Mouse (Mus musculus) myocyte (in vitro differentiated cells): ENCODE measurements at regions not wholly inside any gene's neighbourhood (a gene's known extent, or its start where the extent isn't known, plus 50 kb on each side); places are given as distances from the start of the nearest gene placed in this dataset.

ENCODE experiments used
- H3K27me3 ChIP-seq: one replicate; pipeline ENCODE4 v1.6.1; 2011; ENCODE audit not compliant: control insufficient read depth, insufficient read depth, insufficient read length
- H3K36me3 ChIP-seq: one replicate; pipeline ENCODE4 v1.6.1; 2011; ENCODE audit not compliant: control insufficient read depth, insufficient read depth
- H3K4me2 ChIP-seq: one replicate; pipeline ENCODE4 v1.6.1; 2011; ENCODE audit warnings: low read depth, control low read depth
- H3K4me3 ChIP-seq: one replicate; pipeline ENCODE4 v1.5.1; 2011; ENCODE audit warnings: mild to moderate bottlenecking, control low read depth, moderate library complexity
- H3K79me2 ChIP-seq: one replicate; pipeline ENCODE4 v1.6.1; 2011; ENCODE audit not compliant: control insufficient read depth, insufficient read depth
- H3ac ChIP-seq: one replicate; pipeline ENCODE4 v1.6.1; 2011; ENCODE audit not compliant: control insufficient read depth, insufficient read length
- CEBPB ChIP-seq: IDR thresholded peaks from 2 replicates; pipeline ENCODE4 v1.6.1; 2011; ENCODE audit warnings: mild to moderate bottlenecking, moderate library complexity; ENCODE audit not compliant: poor library complexity, insufficient read depth, severe bottlenecking
- E2F4 ChIP-seq: IDR thresholded peaks from one replicate; pipeline ENCODE4 v1.6.1; 2011; ENCODE audit warnings: mild to moderate bottlenecking, control low read depth, moderate library complexity; ENCODE audit not compliant: insufficient read depth
- MAX ChIP-seq: IDR thresholded peaks from one replicate; pipeline ENCODE4 v1.6.1; 2011; ENCODE audit warnings: low read depth, mild to moderate bottlenecking, control low read depth
- MYOD1 ChIP-seq, 3 experiments: IDR thresholded peaks; one replicate each; pipeline ENCODE4 v1.6.1; 2011; ENCODE audit warnings: control low read depth in 2 of 3, low read depth in 2 of 3, mild to moderate bottlenecking in 2 of 3, moderate library complexity in 1 of 3; ENCODE audit not compliant: insufficient read length in 2 of 3, control insufficient read depth in 1 of 3
- MYOG ChIP-seq, 3 experiments: IDR thresholded peaks; one replicate each; pipeline ENCODE4 v1.6.1; 2011; ENCODE audit warnings: control low read depth in 2 of 3, low read depth in 2 of 3, mild to moderate bottlenecking in 2 of 3; ENCODE audit not compliant: insufficient read length in 2 of 3, control insufficient read depth in 1 of 3, insufficient read depth in 1 of 3
- POLR2A ChIP-seq: IDR thresholded peaks from one replicate; pipeline ENCODE4 v1.6.1; 2011; ENCODE audit warnings: low read depth, mild to moderate bottlenecking, control low read depth, moderate library complexity; ENCODE audit not compliant: insufficient read length
- POLR2AphosphoS2 ChIP-seq: IDR thresholded peaks from one replicate; pipeline ENCODE4 v1.6.1; 2011; ENCODE audit warnings: low read depth, control low read depth; ENCODE audit not compliant: insufficient read length
- REST ChIP-seq: IDR thresholded peaks from one replicate; pipeline ENCODE4 v1.6.1; 2011; ENCODE audit warnings: mild to moderate bottlenecking, control low read depth, moderate library complexity; ENCODE audit not compliant: insufficient read depth, insufficient read length
- SRF ChIP-seq: IDR thresholded peaks from one replicate; pipeline ENCODE4 v1.6.1; 2011; ENCODE audit warnings: low read depth; ENCODE audit not compliant: control insufficient read depth, insufficient read length
- TCF12 ChIP-seq: IDR thresholded peaks from one replicate; pipeline ENCODE4 v1.6.1; 2011; ENCODE audit warnings: mild to moderate bottlenecking, control low read depth; ENCODE audit not compliant: poor library complexity, insufficient read depth, severe bottlenecking
- TCF3 ChIP-seq: IDR thresholded peaks from one replicate; pipeline ENCODE4 v1.6.1; 2011; ENCODE audit warnings: low read depth, control low read depth; ENCODE audit not compliant: insufficient read length
- USF1 ChIP-seq: IDR thresholded peaks from one replicate; pipeline ENCODE4 v1.6.1; 2011; ENCODE audit warnings: low read depth, mild to moderate bottlenecking, control low read depth, moderate library complexity

DNA sequence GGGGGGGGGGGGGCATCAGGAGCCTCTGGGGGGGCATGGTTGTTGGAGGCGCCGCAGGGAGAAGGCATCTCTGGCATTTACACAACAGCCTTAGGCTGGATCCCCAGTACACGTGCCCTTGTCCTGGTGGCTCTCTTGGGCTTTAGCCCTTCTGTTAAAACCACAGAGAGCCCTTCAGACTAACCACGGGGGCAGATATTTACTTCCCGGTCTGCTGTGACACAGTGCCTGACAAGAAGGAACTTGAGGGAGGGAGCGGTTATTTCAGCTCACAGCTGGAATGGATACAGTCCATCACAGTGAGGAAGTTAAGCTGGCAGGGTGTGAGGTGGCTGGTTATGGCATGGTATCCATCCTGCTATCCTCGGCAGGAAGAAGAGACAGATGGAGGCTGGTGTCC, 71.0 kb upstream of the Gm11733 start:
- H3ac ChIP-seq, result no peak overlapping the region
- no peak overlapping the region for H3K4me2 ChIP-seq
- TF ChIP-seq MYOG (IDR thresholded peaks at IDR 0.05; ENCODE audit: control insufficient read depth in 1 of 3, insufficient read depth in 1 of 3, insufficient read length in 2 of 3, low read depth in 2 of 3) (no peak), TCF12 (no peak), USF1 (no peak), POLR2AphosphoS2 (no peak), MYOD1 (IDR thresholded peaks at IDR 0.05; ENCODE audit: control insufficient read depth in 1 of 3, insufficient read length in 2 of 3, low read depth in 2 of 3) (no peak), E2F4 (no peak)
- H3K36me3 ChIP-seq, result no peaks in the 10 kb centered on the region
- H3K79me2 ChIP-seq, result no peaks in the 10 kb centered on the region
- peaks cover 14% of the 10 kb centered on the region for H3K27me3 ChIP-seq
- no peak overlapping the region for H3K4me3 ChIP-seq

DNA sequence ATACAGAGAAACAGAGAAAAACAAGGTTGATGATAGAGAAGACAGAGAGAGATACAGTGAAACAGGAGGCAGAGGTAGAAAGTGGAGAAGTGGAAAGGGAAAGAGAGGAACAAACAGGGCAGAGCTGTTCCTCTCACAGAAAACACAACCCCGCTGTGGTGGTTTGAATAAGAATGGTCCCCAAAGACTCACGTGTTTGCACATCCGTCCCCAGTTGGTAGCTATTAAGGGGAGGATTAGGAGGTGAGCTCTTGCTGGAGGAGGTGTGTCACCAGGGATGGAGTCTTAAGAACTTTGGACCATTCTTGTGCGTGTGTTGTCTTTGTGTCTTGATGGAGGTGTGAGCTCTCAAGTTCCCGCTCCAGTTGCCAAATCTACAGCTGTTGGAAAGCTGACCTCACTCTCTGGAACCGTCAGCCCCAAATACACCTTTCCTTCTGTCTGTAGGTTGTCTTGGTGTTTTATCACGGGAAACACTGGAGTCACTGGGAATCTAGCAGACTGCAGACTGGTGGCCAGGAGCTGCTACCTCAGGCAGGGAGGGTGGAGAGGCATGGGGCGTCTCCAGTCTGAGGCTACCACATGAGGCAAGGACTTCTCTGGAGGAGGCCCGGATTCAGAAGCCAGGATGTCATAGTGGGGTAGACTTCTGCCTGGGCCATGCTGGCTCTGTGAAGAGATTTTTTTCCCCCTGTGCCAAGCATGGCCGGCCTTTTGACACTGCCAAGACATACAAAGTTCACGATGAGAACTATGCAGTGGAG, 70.0 kb upstream of the Gm11733 start:
- Histone ChIP-seq H3K4me3 (no peak overlapping the region), H3K27me3 (peaks cover 8% of the 10 kb centered on the region), H3ac (no peak overlapping the region), H3K79me2 (no peaks in the 10 kb centered on the region), H3K4me2 (peak overlapping the region; percentile 68), H3K36me3 (no peaks in the 10 kb centered on the region)
- TF ChIP-seq MAX (no peak), SRF (no peak), MYOD1 (IDR thresholded peaks at IDR 0.05; ENCODE audit: control insufficient read depth in 1 of 3, insufficient read length in 2 of 3, low read depth in 2 of 3) (no peak), E2F4 (no peak), USF1 (no peak), REST (no peak)

DNA sequence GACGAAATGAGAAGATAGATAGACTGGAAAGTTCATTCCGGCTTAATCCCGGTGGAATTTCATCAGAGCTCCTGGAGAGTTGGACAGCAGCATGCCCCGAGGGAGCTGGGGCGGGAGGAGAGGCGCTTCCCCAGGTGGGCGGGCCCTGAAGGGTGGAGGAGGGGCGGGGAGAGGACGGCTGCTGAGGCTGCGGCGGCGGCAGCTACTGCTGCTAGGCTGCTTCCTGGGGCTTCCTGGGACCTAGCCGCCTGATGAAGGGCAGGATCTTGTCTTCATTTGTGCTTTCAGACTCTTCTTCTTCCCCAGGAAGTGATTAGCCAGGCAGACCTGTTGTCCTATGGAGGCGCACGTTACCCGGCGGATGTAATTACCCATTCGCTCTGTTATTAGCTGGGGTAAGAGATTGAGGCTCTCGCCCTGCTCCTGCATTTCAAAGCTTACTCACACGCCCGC, 69.3 kb upstream of the Gm11733 start:
- Histone ChIP-seq H3K79me2 (no peaks in the 10 kb centered on the region), H3K4me3 (no peak overlapping the region), H3K27me3 (peaks cover 15% of the 10 kb centered on the region), H3K4me2 (peak overlapping the region; percentile 68), H3K36me3 (no peaks in the 10 kb centered on the region), H3ac (no peak overlapping the region)
- peak in 1 of 3 experiments; percentile 18 for TF ChIP-seq MYOD1 (IDR thresholded peaks at IDR 0.05; ENCODE audit: control insufficient read depth in 1 of 3, insufficient read length in 2 of 3, low read depth in 2 of 3)
- TF ChIP-seq POLR2A, result no peak

DNA sequence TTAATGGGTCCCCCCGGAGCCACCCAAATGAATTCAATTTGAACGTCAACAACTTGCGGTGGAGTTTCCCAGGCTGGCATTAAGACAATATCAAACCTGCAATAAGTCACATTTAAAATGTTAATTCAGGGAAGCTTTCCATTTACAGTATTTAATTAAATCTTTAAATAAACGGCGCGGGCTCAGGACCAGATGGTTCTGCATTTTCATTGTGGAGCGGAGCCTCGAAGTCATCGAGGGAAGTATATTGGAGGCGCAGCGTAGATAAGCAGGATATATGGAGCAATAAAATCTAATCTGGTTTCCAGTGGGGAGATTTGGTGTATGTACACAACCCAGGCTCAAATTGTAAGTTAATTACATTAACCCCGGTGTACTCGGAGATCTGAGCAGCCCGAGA, 68.7 kb upstream of the Gm11733 start:
- Histone ChIP-seq H3K79me2 (no peaks in the 10 kb centered on the region), H3K4me2 (peak overlapping the region; percentile 68), H3K36me3 (no peaks in the 10 kb centered on the region), H3ac (no peak overlapping the region), H3K4me3 (no peak overlapping the region), H3K27me3 (peaks cover 20% of the 10 kb centered on the region)
- no peak for TF ChIP-seq SRF

DNA sequence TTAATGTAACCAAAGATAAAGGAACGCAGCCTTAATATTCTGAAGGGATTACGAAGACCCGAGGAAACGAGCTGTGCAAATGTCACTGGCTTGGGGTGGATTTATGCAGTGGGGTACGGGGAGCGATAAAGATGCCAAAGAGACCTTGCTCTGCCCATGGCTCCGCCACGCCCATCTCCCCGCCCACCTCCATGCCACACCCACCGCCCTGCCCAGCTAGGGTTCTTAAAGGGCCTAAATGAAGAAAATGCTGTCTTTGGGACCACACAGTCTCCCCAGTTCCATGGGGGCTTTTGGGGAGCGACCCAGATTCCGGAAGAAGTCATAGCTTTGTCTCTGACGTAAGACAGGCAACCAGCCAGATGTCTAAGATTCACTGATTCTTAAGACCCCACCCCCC, 68.2 kb upstream of the Gm11733 start:
- Histone ChIP-seq H3K4me2 (no peak overlapping the region), H3K4me3 (no peak overlapping the region), H3K79me2 (no peaks in the 10 kb centered on the region), H3K27me3 (peaks cover 20% of the 10 kb centered on the region), H3ac (no peak overlapping the region), H3K36me3 (no peaks in the 10 kb centered on the region)
- no peak for TF ChIP-seq MYOG (IDR thresholded peaks at IDR 0.05; ENCODE audit: control insufficient read depth in 1 of 3, insufficient read depth in 1 of 3, insufficient read length in 2 of 3, low read depth in 2 of 3)
- no peak for TF ChIP-seq TCF3
- TF ChIP-seq MAX, result no peak
- no peak for TF ChIP-seq REST
- no peak for TF ChIP-seq USF1
- no peak for TF ChIP-seq MYOD1 (IDR thresholded peaks at IDR 0.05; ENCODE audit: control insufficient read depth in 1 of 3, insufficient read length in 2 of 3, low read depth in 2 of 3)
- TF ChIP-seq POLR2AphosphoS2, result no peak
- no peak for TF ChIP-seq E2F4
- no peak for TF ChIP-seq POLR2A
- TF ChIP-seq CEBPB, result no peak
- no peak for TF ChIP-seq TCF12
- TF ChIP-seq SRF, result no peak
